Mouse (Mus musculus) kidney, adult 8-10 months (tissue): ENCODE measurements around the gene Taf12.

Experiments
- DNase-seq, 2 experiments: peaks; one replicate each; pipeline ENCODE4 v3.0.0; 2022

Gene Taf12

DNA sequence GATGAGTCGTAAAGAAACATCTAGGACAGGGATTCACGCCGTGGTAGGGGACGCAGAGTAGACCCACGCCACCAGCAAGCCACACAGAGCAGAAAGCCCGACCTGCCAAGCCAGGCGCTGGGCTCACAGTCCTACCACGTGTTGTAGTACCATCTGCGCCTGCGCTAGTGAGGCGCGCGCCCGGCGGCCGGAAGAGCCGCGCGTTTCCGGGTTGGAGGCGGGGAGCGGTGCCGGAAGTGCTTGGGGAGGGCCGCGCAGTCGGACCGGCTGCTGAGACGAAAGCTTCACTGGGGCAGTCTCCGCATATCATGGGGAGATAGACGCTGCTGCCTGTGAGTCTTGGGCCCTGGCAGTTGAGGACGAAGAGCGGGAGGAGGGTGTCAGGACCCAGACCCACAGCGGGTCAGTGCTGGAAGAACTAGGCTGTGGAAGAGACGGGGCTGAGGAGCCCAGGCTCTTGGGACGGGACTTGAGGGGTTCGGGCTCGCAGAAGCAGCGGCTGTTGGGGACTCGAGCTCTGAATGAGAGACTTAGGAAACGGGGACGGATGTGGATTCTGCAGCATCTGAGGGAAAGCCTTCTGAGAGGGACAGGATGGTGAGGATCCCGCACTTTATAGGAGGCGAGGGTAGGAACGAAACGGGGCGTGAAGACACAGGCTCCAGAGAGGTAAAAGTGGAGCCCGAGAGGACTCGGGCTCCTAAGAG, at the start of gene Taf12:
Taf12 (plus strand) TSS at position 220 of the 707 bp plus-strand sequence.
- DNase-seq: peak; percentile 91 to 92

DNA sequence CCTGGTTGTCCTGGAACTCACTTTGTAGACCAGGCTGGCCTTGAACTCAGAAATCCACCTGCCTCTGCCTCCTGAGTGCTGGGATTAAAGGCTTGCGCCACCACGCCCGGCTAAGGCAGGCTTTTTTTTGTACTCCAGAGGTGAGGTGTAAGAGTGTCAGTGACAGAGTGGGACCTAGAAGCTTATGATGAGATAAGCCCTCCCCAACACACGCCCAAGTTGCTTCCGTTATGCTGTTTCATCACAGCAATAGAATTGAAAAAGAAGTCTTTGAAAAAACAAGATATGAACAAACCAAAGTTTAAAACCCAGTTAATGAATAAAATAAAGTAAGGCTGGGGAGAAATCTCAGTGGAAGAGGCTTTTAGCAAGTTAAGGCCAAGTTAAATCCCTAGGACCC, 43.8 kb upstream of the Taf12 start:
- no peak for DNase-seq

DNA sequence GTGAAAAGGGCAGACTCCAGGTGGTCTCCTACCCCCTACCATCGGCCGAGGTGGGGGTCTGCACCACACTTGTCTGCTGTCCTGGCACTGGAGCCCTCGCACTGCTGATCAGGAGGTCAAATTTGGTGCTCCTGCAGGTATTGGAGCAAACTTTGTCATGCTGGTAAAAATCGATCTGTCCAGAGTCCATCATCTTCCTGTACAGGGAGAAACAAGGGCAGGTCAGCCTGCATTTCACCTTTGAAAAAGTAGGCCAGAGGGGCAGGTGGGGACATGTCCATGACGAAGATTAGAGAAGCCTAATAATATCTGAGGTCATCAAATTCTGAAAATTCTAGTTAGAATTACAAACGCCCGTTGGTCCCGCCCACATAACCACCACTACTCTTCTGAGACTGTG, 39.5 kb upstream of the Taf12 start:
- no peak for DNase-seq

DNA sequence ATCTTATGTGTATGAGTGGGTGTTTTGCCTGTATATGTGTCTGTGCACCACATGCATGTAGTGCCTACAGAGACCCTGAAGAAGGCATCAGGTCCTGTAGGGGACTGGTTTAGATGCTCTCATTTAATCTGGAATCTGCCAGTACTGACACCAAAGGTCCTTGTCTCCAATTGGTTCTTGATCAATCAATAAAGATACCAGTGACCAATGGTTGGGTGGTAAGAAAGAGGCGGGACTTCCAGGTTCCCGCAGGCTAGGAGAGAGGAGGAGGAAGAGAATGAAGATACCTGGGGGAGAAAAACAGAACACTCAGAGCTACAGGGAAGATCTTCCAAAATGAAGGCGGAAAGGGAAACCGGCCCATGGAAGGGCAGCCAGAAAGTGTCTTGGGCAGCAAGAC, 35.8 kb upstream of the Taf12 start:
- no peak for DNase-seq

DNA sequence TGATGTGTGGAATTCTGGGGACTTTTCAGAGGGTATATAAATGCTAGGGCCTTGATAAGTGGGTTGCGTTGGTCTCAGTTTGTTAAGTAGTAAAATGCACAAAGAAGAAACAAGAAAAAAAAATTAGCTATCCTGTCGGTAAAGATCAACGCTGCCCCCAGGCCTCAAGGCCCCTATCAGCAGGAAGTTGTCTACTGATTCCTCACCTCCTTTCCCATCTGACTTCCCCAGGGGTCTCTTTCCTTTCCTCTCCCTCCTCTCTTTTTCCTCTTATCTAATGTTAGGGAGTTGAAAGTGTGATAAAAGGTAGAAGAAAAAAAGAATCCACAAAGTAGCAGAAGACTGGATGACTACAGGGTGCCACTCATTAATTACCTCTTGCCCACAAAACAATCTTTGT, 33.8 kb upstream of the Taf12 start:
- no peak for DNase-seq

DNA sequence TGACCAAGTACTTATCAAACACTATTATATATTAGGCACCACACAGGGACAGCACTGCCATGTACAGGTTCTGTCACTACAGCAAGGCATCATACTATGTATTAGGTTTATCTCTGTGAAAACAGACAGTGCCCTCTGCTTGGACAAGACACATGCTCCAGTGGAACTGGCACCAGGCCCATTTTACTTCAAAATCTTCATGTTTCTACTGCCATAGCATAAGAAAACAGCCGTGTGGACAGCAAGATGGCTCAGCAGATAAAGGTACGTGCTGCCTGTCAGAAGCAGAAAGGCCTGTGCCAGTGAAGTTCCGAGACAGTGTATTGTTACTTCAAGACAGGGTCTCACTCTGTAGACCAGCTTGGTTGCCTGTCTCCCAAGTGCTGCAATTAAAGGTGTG, 33.0 kb upstream of the Taf12 start:
- DNase-seq: no peak

DNA sequence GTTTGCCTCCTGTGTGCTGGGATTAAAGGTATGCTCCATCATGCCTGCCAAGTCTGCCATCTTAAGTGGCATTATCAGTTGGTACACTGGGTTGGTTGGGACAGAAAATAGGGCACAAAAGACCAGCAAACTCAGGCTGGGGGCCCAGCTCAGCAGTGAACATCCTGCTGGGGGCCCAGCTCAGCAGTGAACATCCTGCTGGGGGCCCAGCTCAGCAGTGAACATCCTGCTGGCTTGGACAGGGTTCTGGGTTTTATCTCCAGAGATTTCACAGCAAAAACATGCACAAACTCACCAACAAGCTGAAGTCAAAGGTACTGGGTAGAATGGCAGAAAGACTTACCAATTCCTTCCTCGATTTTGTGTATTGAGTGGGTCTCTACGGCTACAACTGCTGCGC, 28.5 kb upstream of the Taf12 start:
- DNase-seq: no peak

DNA sequence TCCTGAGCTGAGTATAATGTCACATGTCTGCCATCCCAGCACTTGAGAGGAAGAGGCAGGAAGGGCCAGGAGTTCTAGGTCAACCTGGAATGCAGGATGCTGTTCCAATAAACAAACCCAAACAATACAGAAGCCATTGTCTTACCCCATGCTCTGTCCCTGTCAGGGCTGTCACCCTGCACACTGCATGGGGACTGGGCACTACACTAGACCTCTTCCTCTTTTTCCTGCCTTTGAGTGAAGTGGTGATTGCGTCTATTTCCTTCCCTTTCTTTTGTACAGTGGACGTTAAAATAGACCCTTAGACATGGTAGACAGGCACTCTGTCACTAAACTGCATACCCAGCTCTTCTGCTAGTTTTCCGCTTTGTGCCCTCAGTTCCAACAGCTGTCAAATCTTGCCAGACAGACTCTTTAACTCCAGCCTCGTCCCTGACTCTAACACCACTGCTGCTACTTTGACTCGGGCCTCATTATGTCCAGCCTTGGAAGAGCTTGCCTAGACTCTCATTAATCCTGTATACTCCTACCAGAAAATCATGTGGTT, 26.7 kb upstream of the Taf12 start:
- no peak for DNase-seq

DNA sequence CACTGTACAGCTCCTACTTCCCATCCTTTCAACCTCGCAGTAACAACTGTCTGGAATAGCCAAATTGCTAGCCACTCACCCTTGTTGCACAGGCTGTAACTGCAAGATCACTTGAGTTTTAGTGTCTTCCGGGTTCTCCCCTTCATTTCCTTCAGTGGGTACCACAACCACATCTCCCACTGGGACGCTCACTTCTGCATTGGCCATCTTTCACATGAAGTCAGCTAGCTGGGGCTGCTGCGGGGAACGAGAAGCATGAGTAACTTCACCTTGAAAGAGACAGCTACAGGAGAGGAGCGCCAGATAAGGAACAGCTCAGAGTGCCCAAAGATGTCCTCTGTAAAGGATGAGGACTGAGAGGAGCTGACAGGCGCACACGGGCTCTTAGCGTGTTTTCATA, 22.6 kb upstream of the Taf12 start:
- no peak for DNase-seq

DNA sequence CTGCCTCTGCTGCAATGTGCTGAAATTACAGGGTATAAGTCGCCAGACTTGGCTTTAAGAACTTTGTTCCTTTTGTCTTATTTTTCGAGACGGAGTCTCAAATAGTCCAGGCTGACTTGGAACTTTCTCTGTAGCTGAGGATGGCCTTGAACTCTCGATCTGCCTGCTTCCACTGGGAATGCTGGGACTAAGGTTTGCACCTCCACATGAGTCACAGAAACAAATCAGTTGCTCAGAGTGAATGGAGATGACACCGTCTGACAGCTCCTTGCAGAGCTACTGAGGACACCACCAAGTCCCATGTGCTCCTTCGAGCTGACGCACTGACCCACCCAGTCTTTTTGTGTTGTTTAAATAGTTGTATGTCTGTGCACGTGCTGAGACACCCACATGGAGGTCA, 21.0 kb upstream of the Taf12 start:
- no peak for DNase-seq

DNA sequence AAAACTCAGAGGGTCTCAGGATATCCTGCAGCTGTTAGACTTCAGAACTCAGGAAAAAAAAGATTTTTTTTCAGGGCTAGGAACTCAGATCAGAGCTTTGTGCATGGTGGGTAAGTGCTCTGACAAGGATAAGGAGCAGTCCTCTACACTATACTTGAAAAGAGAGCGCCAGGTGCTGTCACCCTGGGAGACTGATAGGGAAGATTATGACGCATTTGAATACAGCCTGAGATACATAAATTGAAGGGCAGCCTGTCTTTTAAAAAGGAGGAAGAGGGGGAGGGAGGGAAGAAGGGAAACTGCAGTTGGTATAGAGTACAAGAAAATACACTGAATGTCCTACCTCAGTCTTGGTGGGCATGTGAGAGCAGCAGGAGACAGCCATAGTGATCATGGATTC, 20.6 kb upstream of the Taf12 start:
- no peak for DNase-seq

DNA sequence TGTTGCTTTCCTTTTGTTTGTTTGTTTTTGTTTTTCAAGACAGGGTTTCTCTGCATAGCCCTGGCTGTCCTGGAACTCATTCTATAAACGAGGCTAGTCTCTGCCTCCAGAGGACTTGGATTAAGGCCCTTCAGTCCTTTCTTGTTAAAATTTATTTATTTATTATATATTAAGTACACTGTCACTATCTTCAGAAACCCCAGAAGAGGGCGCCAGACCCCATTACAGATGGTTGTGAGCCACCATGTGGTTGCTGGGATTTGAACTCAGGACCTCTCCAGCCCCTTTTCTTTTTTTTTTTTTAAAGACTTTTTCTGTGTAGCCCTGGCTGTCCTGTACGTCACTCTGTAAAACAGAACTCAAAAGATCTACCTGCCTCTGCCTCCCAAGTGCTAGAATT, 19.2 kb upstream of the Taf12 start:
- DNase-seq: no peak

DNA sequence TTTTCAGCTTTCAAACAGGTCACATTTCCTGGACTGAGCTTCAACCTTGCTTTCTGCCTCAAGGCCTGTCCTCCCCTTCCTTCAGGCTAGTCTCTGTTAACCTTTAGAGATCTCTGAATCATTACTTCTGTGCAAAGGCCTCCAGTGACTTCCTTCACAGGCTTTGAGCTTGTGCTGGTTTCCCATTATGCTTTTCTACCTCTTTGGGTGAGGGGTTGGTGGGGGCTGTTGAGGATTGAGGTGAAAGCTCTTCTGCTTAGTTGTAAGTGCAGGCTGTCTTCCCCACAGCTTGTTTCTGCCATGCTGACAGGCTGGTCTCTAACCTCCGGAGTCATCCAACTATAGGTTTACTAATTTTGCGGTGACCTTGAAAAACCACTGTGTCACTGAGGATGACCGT, 17.8 kb upstream of the Taf12 start:
- no peak for DNase-seq

DNA sequence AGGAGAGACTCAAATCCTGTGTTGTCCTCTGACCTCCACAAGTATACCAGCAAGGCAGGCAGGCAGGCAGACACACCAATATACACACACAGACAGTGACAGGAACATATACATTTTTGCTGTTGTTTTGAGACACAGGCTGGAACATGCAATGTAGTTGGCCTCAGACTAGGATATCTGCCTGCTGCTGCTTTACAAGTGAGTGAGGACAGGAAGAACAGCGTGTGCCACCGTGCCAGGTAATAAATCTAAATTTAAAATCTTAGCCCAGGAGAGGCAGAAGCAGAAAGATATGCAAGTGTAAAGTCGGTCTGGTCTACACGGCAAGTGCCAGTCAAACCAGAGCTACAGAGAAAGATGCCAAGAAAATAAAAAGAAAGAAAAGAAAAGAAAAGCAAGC, 14.9 kb upstream of the Taf12 start:
- no peak for DNase-seq

DNA sequence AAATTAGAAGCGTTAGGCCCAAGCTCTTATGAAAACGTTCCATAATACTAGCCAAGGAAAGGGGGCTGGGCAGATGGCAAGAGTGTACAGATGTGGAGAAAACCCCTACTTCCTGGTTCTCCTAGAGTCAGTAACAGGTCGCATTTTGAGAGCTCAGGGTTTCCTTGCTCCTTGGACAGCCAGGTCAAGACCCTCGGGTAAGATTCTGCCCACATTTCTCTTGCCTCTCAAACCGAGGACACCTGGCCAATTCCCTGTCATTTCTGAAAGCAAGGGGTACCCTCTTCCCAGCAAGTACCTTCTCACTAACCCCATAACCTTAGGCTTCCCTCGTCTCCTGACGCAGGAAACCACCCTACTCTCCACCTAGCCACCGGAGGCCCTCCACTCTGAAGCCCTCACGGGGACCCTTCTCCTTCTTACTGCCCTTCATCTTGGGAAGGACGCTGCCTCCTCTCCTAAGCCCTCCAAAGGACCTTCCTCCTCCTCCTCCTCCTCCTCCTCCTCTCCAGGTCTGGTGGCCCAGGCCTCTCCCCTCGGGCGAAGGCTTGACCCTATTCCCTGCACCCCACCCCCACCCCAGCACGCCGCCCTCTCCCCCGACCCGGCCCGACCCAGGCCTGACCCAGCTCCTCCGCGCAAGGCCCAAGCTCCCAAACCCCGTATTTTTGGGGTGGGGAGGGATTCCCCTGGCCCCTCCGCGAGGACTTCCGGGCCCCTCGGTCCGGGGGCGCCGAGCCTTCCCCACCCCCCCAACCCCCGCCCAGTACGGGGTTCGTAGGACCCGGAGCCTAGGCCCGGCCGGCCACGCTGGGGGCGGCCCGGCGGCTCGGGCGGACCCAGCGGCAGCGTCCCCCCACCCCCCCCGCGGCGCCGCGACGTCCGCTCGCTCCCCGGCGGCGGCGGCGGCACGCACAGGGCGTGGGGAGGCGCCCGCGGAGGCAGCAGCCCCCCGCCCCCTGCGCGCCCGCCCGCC, 13.5 kb upstream of the Taf12 start:
- DNase-seq: peak in 1 of 2 experiments; percentile 39

DNA sequence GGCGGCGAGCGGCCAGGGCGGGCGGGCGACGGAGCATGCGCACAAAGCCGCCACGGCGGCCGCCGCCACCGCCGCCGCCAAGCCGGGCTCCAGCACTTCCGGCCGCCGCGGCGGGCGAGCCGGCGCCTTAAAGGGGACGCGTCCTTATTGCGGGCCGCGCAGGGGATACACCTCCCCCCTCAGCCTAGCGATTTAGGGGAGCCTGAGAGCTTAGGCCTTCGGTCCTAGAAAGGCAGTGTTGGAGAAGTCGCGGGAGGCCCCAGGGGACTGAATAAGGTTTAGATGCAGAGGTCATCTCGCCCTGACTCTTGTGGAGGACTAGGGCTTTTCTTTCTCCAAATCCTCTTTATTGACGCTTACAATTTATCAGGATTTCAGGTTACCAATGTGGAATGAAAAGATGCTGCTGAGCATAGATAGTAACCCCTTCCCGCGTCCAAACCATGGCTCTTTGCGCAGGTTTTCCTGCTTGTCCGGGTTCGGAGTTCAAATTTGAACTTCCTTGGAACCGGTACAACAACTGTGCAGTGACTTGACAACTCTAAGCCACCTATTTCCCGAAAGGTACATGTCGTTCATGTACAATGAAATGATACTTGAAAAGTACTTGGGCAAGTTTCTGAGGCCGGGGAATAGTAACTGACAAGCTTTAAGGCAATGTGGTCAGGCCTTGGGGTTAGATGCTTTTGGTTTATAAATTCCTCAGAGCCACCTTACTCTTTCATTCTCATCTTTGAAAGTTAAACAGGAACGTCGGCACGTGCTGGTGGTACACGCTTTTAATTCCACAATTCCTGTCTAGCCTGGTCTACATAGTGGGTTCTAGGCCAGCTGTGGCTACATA, 12.4 kb upstream of the Taf12 start, which contains the start of gene Gmeb1:
Gmeb1 (minus strand) TSS at position 89 of the 844 bp plus-strand sequence.
- DNase-seq: peak; percentile 68 to 71

DNA sequence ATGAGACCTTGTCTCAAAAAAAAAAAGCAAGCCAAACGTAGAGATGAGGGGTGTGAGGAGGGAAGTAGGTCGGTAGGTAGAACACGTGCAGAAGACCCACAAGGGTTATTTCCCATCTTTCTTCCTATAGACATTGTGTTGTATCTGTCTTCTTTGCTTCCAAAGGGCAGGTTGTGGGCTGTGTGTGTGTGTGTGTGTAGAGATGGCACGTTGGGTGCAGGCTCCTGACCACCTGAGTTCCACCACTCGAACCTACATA, 11.9 kb upstream of the Taf12 start:
- no peak for DNase-seq

DNA sequence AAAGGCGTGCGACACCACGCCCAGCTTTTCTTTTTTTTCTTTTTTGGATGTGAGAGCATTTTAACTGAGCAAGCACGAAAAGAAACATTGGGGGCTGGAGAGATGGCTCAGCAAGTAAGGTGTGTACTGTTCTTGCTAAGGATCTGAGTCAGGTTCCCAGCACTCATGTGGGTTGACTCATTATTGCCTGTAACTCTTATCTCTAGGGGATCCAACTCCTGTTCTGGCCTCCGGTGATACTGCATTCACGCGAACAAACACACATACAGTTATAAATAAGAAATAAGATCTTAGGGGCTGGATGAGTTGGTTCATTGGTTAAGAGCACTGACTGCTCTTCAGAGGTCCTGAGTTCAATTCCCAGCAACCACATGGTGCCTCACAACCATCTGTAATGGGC, 10.9 kb upstream of the Taf12 start:
- DNase-seq: no peak

DNA sequence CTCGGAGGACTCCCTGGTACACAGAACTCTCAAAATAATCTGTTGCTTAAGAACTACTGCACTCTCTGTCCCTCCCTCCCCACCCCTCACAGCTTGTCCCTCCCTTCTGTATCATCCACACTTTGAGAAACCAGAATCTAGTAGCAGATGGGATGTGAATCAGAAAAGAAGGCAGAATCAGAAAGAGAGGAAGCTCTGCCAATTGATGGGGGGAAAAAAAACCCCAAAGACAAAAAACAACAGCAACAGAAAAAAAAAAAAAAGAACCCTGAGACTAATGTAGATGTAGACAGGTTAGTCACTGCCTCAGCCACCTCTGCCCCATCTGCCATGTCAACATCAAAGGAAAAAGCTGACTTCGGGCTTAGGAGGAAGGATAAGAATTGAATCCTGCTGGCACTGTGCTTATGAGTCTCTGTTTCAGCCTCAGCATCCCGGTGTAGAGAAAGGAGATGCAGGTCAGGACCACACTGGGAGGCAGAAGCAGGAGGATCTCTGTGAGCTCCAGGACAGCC, 7.3 kb upstream of the Taf12 start:
- no peak for DNase-seq

DNA sequence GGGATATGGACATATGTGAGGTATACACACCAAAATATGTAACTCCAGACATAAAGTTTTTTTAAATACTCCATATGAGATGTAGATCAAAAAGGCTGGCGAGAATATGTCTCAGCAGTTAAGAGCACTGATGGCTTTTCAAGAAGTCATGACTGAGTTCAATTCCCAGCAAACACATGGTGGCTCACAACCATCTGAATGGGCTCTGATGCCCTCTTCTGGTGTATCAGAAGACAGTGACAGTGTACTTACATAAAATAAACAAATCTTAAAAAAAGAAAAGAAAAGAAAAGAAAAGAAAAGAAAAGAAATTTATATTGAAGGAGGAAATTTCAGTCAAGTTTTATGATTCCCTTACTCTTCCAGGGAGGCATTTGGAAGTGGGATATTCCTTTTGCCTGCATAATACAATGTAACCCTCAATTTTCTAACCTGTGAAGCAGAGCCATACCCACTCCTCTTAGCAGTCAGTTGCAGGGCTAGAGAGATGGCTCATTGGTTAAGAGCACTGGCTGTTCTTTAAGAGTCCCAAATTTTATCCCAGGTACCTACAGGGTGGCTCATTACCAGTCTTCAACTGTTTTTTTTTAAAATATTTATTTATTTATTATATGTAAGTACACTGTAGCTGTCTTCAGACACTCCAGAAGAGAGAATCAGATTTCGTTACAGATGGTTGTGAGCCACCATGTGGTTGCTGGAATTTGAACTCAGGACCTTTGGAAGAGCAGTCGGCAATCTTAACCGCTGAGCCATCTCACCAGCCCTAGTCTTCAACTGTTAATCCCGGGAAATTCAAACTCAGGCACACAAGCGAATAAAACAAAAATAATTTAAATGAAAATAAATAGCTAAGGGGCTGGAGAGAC, 5.1 kb upstream of the Taf12 start:
- DNase-seq: no peak

DNA sequence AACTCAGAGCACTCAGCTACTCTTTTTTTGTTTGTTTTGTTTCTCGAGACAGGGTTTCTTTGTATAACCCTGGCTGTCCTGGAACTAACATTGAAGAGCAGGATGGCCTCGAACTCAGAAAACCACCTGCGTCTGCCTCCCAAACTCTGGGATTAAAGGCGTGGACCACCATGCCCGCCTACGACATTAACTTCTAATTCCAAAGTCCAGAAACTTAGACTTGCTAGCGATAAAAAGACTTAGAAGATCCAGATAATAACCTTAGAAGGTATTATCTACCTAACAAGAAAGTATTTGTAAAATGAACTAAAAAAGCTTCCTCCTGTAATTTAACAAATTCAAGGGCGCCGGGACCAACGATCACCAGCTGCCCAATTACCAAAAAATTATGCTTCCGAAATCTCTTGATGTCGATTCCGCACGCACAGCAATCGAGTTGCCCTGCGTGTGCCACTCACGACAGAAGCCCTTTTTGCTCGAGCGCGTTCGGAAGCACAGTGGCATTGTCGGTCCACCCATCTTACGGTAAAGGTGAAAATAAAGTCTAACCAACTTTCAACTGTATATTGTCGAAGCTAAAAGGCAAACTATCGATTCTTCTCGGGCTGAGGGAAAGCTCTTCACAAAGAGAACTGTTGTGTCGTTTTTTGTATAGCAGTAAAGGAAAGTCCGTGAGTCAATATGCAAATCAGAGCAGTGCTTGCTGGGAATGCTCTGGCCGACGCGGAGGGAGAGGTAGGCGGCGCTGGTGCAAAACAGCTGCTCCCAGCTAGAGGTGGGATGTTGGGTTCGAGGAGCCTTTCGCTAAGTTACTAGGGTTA, 4.2 kb upstream of the Taf12 start:
- peak; percentile 85 to 86 for DNase-seq
